Mouse (Mus musculus): ENCODE results near the gene Jade2.

- no peak for TF ChIP-seq CTCF (IDR thresholded peaks at IDR 0.05; ENCODE audit: extremely low read depth, insufficient read depth, low read length)
- TF ChIP-seq POLR2A (IDR thresholded peaks at IDR 0.05; ENCODE audit: extremely low read depth, insufficient read depth, low read length): no peak
These were observed 46.8 kb upstream of the Jade2 start for GRCm38 (mm10) chr11:51904224-51904623.
